Mouse (Mus musculus) spleen, postnatal 36 days (tissue): Measurements from ENCODE around the gene Senp1.

ENCODE experiments used
- DNase-seq, 2 experiments: peaks; one replicate each; pipeline ENCODE4 v3.0.0; 2022; ENCODE audit warnings: low spot score in 2 of 2, mixed read lengths in 1 of 2

Gene Senp1

GRCm38 (mm10) chr15:98048918-98049700 lies 44.4 kb downstream of the Senp1 start:
- DNase-seq: no peak

GRCm38 (mm10) chr15:98044387-98044786 lies 49.2 kb downstream of the Senp1 start:
- DNase-seq: no peak

- no peak for DNase-seq
Observed at GRCm38 (mm10) chr15:98043967-98044366, 49.6 kb downstream of the Senp1 start.

GRCm38 (mm10) chr15:98042508-98042907 lies 51.0 kb downstream of the Senp1 start:
- no peak for DNase-seq

GRCm38 (mm10) chr15:98039682-98040081 lies 53.9 kb downstream of the Senp1 start:
- no peak for DNase-seq

GRCm38 (mm10) chr15:98036578-98036977 lies 57.0 kb downstream of the Senp1 start:
- no peak for DNase-seq

GRCm38 (mm10) chr15:98035076-98035755 lies 58.3 kb downstream of the Senp1 start:
- no peak for DNase-seq

- DNase-seq: no peak
Observed at GRCm38 (mm10) chr15:98033233-98033748, 60.3 kb downstream of the Senp1 start.

- DNase-seq: no peak
Observed at GRCm38 (mm10) chr15:98029798-98030197, 63.7 kb downstream of the Senp1 start.

GRCm38 (mm10) chr15:98026967-98027904 lies 66.3 kb downstream of the Senp1 start:
- DNase-seq: no peak

GRCm38 (mm10) chr15:98025611-98026010 lies 67.9 kb downstream of the Senp1 start:
- no peak for DNase-seq

GRCm38 (mm10) chr15:98023137-98023536 lies 70.4 kb downstream of the Senp1 start:
- no peak for DNase-seq

GRCm38 (mm10) chr15:98021886-98022285 lies 71.7 kb downstream of the Senp1 start:
- no peak for DNase-seq

- no peak for DNase-seq
Observed at GRCm38 (mm10) chr15:98019047-98019446, 74.5 kb downstream of the Senp1 start.

GRCm38 (mm10) chr15:98017925-98018324 lies 75.6 kb downstream of the Senp1 start:
- DNase-seq: no peak

GRCm38 (mm10) chr15:98012810-98013209 lies 80.7 kb downstream of the Senp1 start:
- no peak for DNase-seq

- no peak for DNase-seq
Observed at GRCm38 (mm10) chr15:98005181-98005580, 88.4 kb downstream of the Senp1 start.

GRCm38 (mm10) chr15:98004740-98005159 lies 88.8 kb downstream of the Senp1 start:
- DNase-seq: no peak

GRCm38 (mm10) chr15:98003822-98004739 lies 89.5 kb downstream of the Senp1 start, which contains the start of gene Col2a1:
Col2a1 (minus strand) TSS chr15:98004695.
- DNase-seq: no peak

- no peak for DNase-seq
Observed at GRCm38 (mm10) chr15:98002991-98003821, 90.3 kb downstream of the Senp1 start.
